Mouse (Mus musculus) T-helper 1 cell (primary cell): ENCODE data around the gene Tekt4.

Experiments used
- in situ Hi-C: fragments of 300-600 bp; cut with MboI, MseI; formaldehyde crosslinking; loops from one replicate; pipeline ENCODE4 v1.15.1; 2025; ENCODE audit warnings: high pct_unique_total_duplicates

The Tekt4 gene

GRCm38 (mm10) chr17:25454272-25454671 is at the start of gene Tekt4:
Gene Tekt4, plus strand, starts transcription at chr17:25454615.
- in situ Hi-C loops: no loop called here

- in situ Hi-C loops: no loop called here
These were observed 49.1 kb upstream of the Tekt4 start for GRCm38 (mm10) chr17:25405224-25405895.

GRCm38 (mm10) chr17:25406011-25406441 is 48.4 kb upstream of the Tekt4 start:
- in situ Hi-C loops: no loop called here

DNA sequence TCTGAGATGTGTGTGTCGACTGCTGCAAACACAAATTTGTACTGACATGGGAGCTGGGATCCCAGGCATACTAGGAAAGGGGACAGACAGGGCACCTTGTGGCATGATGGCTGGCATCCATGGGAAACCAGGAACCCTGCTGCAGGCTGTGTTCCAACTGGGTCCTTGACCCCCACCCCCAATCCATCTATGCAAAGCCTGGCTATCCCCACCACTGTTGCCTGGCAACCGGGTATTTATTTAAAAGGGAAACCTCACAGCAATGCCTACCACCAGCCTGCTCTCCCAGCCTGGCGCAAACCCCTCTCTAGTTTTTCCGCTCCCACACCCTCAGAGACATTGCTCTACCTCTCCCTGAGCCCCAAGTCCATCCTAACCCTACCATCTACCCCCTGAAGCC is 47.1 kb upstream of the Tekt4 start:
- in situ Hi-C loops: no loop called here

GRCm38 (mm10) chr17:25408302-25408999 is 46.0 kb upstream of the Tekt4 start:
- in situ Hi-C loops: no loop called here

DNA sequence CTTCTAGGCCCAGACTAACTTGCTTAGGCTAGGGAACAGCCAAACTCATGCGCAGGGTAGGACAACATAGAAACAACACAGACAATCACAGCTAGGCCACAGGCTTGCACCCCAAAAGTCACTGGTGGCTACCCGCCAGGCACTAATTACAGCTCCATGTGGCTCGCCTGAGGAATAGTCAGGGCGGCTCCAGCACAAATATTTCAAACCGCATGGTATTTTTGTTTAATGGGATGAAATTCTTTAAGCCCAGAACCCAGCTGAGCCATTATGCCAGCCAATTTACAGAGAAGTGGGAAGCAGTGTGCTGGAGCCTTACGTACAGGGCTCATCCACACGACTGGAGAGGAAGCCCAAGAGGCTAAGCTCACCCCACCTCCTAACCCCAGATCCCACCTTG is 44.8 kb upstream of the Tekt4 start:
- in situ Hi-C loops: no loop called here

DNA sequence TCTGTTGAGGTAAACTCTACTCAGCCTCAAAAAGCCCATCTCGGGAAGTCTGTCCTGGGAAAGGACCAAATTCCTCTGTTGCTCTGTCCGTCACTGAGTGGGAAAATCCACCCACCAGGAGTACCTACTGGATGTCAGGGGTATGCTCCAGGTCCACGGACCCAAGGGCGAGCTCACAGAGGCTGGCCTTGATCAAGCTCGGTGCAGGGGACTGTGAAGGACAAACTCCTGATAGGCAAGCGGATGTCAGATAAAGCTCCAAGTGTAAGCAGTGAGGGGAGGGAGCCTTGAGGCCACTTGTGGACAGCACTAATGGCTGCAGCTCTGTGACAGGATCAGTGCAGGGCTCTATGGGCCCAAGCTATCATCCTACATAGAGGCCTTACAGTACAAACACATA is 44.2 kb upstream of the Tekt4 start:
- in situ Hi-C loops: no loop called here

DNA sequence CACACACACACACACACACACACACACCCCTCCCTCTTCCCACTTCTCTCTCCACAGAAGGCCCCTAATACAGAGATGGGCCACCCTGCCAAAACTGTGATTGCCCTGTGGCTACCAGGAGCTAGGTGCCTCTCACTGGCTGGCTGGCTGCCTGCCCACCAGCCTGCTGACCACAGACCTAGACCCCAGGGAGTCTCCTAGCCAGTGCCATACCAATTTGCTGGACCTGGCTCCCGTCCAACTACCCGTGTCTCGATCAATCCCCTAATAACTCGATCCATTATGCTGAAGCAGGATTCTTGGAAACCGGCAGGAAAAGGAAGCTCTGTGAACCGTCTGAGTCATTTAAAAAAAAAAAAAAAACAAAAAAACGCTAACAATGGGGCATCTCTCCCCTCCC is 43.6 kb upstream of the Tekt4 start:
- in situ Hi-C loops: no loop called here

- in situ Hi-C loops: no loop called here
These were observed 43.2 kb upstream of the Tekt4 start for GRCm38 (mm10) chr17:25411251-25411650.

GRCm38 (mm10) chr17:25414209-25414608 is 40.2 kb upstream of the Tekt4 start:
- in situ Hi-C loops: no loop called here

- in situ Hi-C loops: no loop called here
These were observed 39.5 kb upstream of the Tekt4 start for GRCm38 (mm10) chr17:25414917-25415316.

DNA sequence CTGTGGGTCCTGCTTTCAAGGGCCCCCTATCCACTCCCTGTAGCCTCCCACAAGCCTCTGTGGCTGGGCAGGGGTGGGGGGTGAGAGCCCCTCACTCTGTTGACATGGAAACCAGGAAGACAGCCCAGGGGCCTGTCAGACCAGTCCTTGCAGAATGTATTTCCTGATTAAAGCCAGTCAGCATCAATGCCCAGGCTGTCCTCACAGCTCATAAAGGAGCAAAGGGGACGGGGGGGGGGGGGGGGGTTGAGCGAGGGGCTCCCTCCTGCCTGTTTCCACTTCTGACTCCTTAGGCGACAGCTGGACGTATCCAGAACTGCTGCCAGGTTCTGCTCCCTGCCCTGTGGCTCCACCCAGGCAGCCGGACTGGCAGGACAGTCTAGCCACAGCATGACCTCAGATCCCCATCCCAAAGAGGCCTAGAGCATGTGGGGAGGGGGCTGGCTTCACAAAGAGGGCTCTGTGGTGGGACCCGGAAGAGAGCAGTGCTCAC is 38.9 kb upstream of the Tekt4 start:
- in situ Hi-C loops: no loop called here

DNA sequence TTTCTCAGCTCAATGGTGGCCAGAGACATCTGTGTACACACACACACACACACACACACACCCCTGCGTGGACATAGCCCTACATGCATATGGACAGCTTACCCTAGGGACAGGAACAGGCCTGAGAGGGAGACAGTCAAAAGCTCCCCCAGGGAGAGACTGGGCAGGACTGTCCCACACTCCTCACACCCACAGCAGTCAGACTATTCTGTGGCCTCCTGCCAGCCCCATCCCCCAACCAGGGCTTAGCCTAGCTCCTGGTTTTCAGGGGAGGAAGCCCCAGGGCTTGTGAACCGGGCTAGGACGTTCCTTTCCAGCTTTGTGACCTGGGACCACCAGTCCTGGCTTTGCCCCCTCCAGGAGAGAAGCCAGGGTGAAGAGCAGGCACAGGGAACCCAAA is 38.2 kb upstream of the Tekt4 start:
- in situ Hi-C loops: no loop called here

GRCm38 (mm10) chr17:25417990-25418389 is 36.4 kb upstream of the Tekt4 start:
- in situ Hi-C loops: no loop called here

- in situ Hi-C loops: no loop called here
These were observed 35.5 kb upstream of the Tekt4 start for GRCm38 (mm10) chr17:25418926-25419325.

- in situ Hi-C loops: no loop called here
These were observed 33.4 kb upstream of the Tekt4 start for GRCm38 (mm10) chr17:25420998-25421397.

DNA sequence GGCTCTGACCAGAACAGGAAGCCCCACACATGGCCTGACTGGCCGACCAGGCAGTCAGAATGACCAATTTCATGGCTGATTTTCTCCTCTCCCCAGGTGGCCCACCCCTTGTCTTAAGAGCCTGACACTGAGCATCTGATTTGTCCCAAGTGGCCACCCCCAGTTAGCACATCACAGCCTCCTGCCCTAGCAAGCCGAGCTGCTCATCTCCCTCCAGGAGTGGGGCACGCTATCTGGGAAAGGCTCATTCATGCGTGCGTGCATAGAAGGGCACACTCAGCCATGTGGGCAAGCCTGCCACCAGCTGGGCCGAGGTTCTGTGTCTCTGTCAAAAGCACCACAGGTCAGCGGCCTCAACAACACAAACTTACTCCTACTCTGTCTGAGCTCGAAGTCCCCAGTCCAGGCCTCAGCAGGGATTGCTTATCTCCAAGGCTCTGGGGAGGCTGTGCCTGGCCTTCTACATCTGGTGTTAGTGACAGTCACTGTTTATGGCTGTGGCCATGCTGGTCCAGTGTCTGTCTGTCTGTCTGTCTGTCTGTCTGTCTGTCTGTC is 29.8 kb upstream of the Tekt4 start:
- in situ Hi-C loops: no loop called here

DNA sequence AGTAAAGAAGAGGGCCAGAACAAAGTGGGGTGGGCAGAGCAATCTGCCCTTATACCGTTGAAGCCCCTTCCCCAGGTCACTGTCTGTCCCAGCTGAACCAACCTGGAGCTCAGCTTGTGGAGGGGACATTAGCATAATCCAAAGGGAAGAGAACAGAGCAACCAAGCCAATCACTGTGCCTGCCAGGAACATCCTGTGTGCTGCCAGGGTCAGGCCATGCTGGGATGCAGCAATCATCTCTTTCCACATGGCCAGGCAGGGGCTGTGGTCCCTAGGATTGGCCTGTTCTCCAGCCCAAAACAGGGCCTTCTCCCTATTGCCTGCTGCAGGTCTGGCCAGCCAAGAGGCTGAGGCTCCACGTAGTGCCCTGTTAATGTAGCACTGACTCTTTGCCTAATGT is 28.4 kb upstream of the Tekt4 start:
- in situ Hi-C loops: no loop called here

GRCm38 (mm10) chr17:25427441-25427840 is 27.0 kb upstream of the Tekt4 start:
- in situ Hi-C loops: no loop called here

DNA sequence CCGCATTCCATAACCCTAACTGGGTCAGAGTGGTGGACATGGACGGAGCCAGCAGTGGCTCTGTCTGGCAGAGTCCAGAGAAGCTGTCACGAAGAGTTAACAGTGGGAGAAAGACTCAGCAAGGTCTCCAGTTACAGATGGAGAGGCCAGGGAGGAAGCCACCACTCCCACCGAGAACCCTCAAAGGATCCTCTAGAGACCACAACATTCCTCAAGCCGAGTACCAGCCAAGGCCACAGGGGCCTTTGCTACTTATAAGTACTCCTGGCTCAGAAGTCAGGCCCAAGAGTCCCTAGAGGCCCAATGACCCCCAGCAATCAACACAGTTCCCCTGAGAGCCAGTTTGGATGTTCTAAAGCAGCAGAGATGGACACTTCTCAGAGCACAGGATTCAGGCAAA is 25.2 kb upstream of the Tekt4 start:
- in situ Hi-C loops: no loop called here

DNA sequence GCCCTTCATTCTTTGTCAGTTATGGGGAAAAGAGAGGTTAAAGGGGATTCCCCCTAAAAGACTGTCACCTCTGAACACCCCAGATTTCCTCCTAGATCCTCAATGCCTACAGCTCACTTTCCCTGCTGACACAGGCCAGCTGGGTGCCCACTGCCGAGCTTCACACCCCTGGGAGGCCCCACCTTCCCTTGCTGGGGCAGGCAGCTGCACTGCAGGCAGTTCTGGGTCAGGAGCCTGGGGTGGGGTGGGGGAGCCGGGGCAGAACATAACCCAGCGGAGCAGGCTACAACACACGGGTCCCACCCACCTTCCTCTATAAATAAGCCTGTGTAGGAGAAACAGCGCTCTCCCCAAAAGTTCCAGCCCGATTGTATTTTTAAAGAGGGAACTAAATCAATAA is 24.5 kb upstream of the Tekt4 start:
- in situ Hi-C loops: no loop called here

DNA sequence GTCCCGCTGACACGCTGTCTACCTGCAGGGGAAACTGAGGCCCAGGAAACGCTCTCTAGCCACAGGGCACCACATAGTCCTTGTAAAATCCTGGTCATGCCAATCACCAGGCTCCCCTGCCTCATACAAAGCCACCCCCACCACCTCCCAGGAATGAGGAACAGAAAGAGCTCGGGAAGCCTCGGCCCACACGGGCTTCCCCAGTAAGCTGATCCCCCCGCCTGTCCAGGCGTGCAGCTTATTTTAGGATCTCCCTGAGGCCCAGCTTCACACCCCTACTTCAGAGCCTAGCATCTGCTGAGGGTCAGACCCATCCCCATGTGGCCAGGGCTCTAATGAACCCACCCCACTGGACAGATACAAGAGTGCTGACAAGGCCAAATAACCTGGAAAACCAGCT is 23.9 kb upstream of the Tekt4 start:
- in situ Hi-C loops: no loop called here
